Mouse (Mus musculus): ENCODE results near the gene Lrch4. TPM values are rescaled to one million over a fixed set of nuclear protein-coding genes. Genes with fewer than 3 reads are reported as not detected.

Lrch4 gene
- polyA plus RNA-seq, 1 experiment from 2014 or later: 16.0 TPM

GRCm38 (mm10) chr5:137641054-137641453 lies 12.1 kb downstream of the Lrch4 start, which contains the start of gene Sap25:
Gene Sap25, plus strand, starts transcription at chr5:137641334.
- no peak within 1 kb of the TSS for H3K27ac ChIP-seq (replicated peaks)
- H3K36me3 ChIP-seq: peaks cover 63% of the 10 kb centered on the region
- H3K4me2 ChIP-seq: no peak within 1 kb of the TSS
- peaks cover 8% of the 10 kb centered on the region for H3K4me1 ChIP-seq
- peaks cover 28% of the 10 kb centered on the region for H3K27me3 ChIP-seq (replicated peaks)
- H3K4me3 ChIP-seq (replicated peaks): no peak within 1 kb of the TSS
- no peak within 1 kb of the TSS for H3K9ac ChIP-seq (replicated peaks)
- WGBS: 91% methylated on average over 19 of the region's 19 CpGs
- ATAC-seq (ENCODE audit: low FRiP score): no peak
- H3K9me3 ChIP-seq (replicated peaks): no peaks in the 10 kb centered on the region

- Histone ChIP-seq H3K9ac (replicated peaks) (no peak overlapping the region), H3K4me3 (replicated peaks) (no peak overlapping the region), H3K36me3 (peaks cover 45% of the 10 kb centered on the region), H3K4me2 (no peak overlapping the region), H3K4me1 (peaks cover 11% of the 10 kb centered on the region), H3K27ac (replicated peaks) (no peak overlapping the region), H3K27me3 (replicated peaks) (peaks cover 37% of the 10 kb centered on the region), H3K9me3 (replicated peaks) (no peaks in the 10 kb centered on the region)
- ATAC-seq (ENCODE audit: low FRiP score): no peak
- WGBS: 55% methylated on average over 4 of the region's 4 CpGs
These were observed 14.0 kb downstream of the Lrch4 start for GRCm38 (mm10) chr5:137642886-137643285.

DNA sequence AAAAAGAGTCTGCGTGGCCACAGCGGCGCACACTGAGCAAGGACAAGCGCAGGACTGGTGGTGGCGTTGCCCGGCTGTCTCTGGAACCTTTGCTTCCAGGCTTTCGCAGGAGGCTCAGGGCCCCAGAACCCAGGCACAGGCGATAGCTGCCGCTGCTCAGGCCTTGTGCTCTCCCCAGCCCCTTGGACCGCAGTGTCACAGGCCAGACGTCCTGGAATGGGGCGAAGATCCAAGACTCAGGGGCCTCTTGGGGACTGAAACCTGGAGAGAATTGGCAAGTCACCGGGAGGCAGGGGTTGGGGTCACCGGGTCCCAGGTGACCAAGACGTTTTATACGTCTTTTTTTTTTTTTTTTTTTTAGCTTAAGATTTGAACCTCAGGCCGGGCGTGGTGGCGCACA lies 15.6 kb downstream of the Lrch4 start:
- Histone ChIP-seq H3K9me3 (replicated peaks) (no peaks in the 10 kb centered on the region), H3K27me3 (replicated peaks) (peaks cover 37% of the 10 kb centered on the region), H3K4me3 (replicated peaks) (no peak overlapping the region), H3K9ac (replicated peaks) (no peak overlapping the region), H3K36me3 (peaks cover 29% of the 10 kb centered on the region), H3K27ac (replicated peaks) (no peak overlapping the region), H3K4me1 (peaks cover 25% of the 10 kb centered on the region), H3K4me2 (no peak overlapping the region)
- WGBS: 46% methylated on average over 19 of the region's 19 CpGs
- no peak for ATAC-seq (ENCODE audit: low FRiP score)

- no peaks in the 10 kb centered on the region for H3K9me3 ChIP-seq (replicated peaks)
- peak overlapping the region; percentile 27 for H3K4me3 ChIP-seq (replicated peaks)
- peaks cover 32% of the 10 kb centered on the region for H3K4me1 ChIP-seq
- H3K27ac ChIP-seq (replicated peaks): no peak overlapping the region
- H3K27me3 ChIP-seq (replicated peaks): peaks cover 37% of the 10 kb centered on the region
- ATAC-seq (ENCODE audit: low FRiP score): no peak
- no peak overlapping the region for H3K9ac ChIP-seq (replicated peaks)
- WGBS: 3% methylated on average over 44 of the region's 44 CpGs
- peak overlapping the region; percentile 54 for H3K4me2 ChIP-seq
- peaks cover 22% of the 10 kb centered on the region for H3K36me3 ChIP-seq
These were observed 16.2 kb downstream of the Lrch4 start for GRCm38 (mm10) chr5:137645091-137645651.

DNA sequence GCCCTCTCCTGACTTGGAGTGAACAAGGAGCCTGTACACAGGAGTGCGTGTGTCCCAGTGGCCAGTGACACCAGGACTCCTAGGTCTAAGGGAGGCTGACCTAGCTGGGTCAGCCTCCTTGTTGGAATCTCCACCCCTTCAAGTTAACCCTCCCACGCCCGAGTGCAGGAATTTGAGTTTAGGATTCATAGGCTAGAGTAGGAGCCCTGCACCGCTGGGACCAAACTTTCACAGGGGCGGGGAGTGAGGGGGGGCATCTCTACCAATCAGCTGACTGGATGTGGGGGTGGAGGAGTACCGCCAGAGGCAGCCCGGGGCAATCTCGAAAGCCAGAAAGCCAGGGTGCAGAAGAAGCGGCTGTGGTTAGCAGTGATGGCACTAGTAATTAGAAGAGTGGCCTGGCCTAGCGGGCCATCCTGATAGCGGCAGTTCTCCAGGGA lies 16.8 kb downstream of the Lrch4 start, which contains the start of gene Irs3:
TSS of gene Irs3 (minus strand) at position 63 of the 440 bp plus-strand sequence.
- Histone ChIP-seq H3K36me3 (peaks cover 17% of the 10 kb centered on the region), H3K4me2 (peak within 1 kb of the TSS; percentile 54), H3K27me3 (replicated peaks) (peaks cover 37% of the 10 kb centered on the region), H3K4me1 (peaks cover 35% of the 10 kb centered on the region), H3K4me3 (replicated peaks) (peak within 1 kb of the TSS; percentile 27), H3K27ac (replicated peaks) (no peak within 1 kb of the TSS), H3K9ac (replicated peaks) (no peak within 1 kb of the TSS), H3K9me3 (replicated peaks) (no peaks in the 10 kb centered on the region)
- 13% methylated on average over 11 of the region's 11 CpGs for WGBS
- ATAC-seq (ENCODE audit: low FRiP score): no peak

DNA sequence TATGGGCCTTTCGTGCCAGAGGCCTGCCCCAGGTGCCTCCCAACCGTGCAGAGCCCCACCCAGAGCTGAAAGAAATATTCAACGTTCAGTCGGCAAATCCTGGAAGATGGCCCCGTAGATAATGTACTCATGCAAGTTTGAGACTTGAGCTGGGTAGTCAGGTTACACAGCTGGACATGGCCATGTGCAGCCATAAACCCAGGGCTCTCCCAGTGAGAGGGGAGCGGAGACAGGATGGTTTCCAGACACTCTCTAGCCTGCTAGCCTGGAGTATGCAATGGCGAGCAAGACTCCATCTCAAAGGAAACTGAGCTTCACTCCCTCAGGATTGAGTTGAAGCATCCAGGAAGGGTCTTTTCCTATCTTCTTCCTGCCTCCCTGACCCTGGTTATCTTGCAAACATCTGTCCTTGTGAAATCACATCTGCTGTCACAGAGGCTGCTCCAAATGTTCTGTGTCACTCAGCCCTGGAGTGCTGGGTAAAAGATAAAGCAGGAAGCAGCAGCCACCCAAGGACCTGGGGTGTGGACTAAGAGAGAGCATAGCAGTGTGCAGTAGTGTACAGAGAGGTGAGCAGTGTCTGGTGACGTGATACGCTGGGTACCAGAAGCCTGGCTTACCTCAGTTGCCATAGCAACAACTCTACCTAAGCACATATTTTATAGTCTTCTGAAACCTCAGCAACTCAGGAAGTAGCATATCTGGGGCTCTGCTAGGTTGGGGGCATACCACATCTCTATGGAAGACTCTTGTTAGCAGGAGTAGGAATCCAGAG lies 19.1 kb downstream of the Lrch4 start:
- Histone ChIP-seq H3K27me3 (replicated peaks) (peaks cover 35% of the 10 kb centered on the region), H3K4me1 (peaks cover 41% of the 10 kb centered on the region), H3K9ac (replicated peaks) (no peak overlapping the region), H3K9me3 (replicated peaks) (no peaks in the 10 kb centered on the region), H3K36me3 (peaks cover 12% of the 10 kb centered on the region), H3K27ac (replicated peaks) (peak overlapping the region; percentile 38; the same call in 1 of the 2 replicates), H3K4me2 (no peak overlapping the region), H3K4me3 (replicated peaks) (no peak overlapping the region)
- WGBS: 60% methylated on average over 9 of the region's 9 CpGs
- ATAC-seq (ENCODE audit: low FRiP score): peak; percentile 78

- no peak overlapping the region for H3K9ac ChIP-seq (replicated peaks)
- H3K9me3 ChIP-seq (replicated peaks): no peaks in the 10 kb centered on the region
- H3K4me2 ChIP-seq: no peak overlapping the region
- H3K4me1 ChIP-seq: peaks cover 41% of the 10 kb centered on the region
- peaks cover 26% of the 10 kb centered on the region for H3K27me3 ChIP-seq (replicated peaks)
- H3K27ac ChIP-seq (replicated peaks): no peak overlapping the region
- peaks cover 19% of the 10 kb centered on the region for H3K36me3 ChIP-seq
- ATAC-seq (ENCODE audit: low FRiP score): no peak
- H3K4me3 ChIP-seq (replicated peaks): no peak overlapping the region
- WGBS: 50% methylated on average over 4 of the region's 4 CpGs
These were observed 20.3 kb downstream of the Lrch4 start for GRCm38 (mm10) chr5:137649251-137649650.

- WGBS: 23% methylated on average over 18 of the region's 18 CpGs
These were observed 21.0 kb downstream of the Lrch4 start for GRCm38 (mm10) chr5:137649669-137650571.

GRCm38 (mm10) chr5:137652474-137652873 lies 23.6 kb downstream of the Lrch4 start:
- H3K4me1 ChIP-seq: peaks cover 37% of the 10 kb centered on the region
- no peak overlapping the region for H3K4me3 ChIP-seq (replicated peaks)
- no peak overlapping the region for H3K27ac ChIP-seq (replicated peaks)
- peak; percentile 23; the same call in 1 of the 2 replicates for ATAC-seq (ENCODE audit: low FRiP score)
- no peaks in the 10 kb centered on the region for H3K9me3 ChIP-seq (replicated peaks)
- H3K4me2 ChIP-seq: no peak overlapping the region
- no peaks in the 10 kb centered on the region for H3K27me3 ChIP-seq (replicated peaks)
- 27% methylated on average over 3 of the region's 3 CpGs for WGBS
- H3K36me3 ChIP-seq: peaks cover 29% of the 10 kb centered on the region
- H3K9ac ChIP-seq (replicated peaks): no peak overlapping the region

More at GRCm38 (mm10) chr5:137649669-137650571, 21.0 kb downstream of the Lrch4 start:
- Histone ChIP-seq H3K27me3 (replicated peaks) (peaks cover 21% of the 10 kb centered on the region), H3K27ac (replicated peaks) (no peak overlapping the region), H3K4me3 (replicated peaks) (no peak overlapping the region), H3K4me2 (peak overlapping the region; percentile 21), H3K4me1 (peaks cover 39% of the 10 kb centered on the region), H3K9me3 (replicated peaks) (no peaks in the 10 kb centered on the region), H3K9ac (replicated peaks) (no peak overlapping the region), H3K36me3 (peaks cover 22% of the 10 kb centered on the region)
- ATAC-seq (ENCODE audit: low FRiP score): no peak

DNA sequence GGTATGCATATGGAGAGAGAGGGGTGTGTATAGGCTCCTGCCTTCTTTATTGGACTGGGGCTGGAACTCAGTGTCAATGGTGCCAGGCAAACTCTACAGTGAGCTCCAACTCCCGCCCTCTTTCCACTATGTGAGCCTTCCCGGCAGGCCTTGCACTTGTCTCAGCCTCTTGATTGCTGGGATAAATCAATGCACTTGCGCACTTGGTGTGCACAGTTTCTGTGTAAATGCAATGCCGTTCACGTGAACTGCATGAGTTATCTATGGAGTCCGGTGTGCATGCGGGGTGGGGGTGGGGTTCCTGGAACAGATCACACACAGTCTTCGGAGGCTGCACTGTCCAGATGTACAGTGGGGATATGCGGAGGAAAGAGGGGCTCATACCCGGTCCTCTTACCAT lies 24.4 kb downstream of the Lrch4 start:
- peaks cover 33% of the 10 kb centered on the region for H3K36me3 ChIP-seq
- ATAC-seq (ENCODE audit: low FRiP score): no peak
- H3K9me3 ChIP-seq (replicated peaks): no peaks in the 10 kb centered on the region
- H3K27ac ChIP-seq (replicated peaks): no peak overlapping the region
- H3K4me3 ChIP-seq (replicated peaks): no peak overlapping the region
- no peak overlapping the region for H3K9ac ChIP-seq (replicated peaks)
- no peak overlapping the region for H3K4me2 ChIP-seq
- no peaks in the 10 kb centered on the region for H3K27me3 ChIP-seq (replicated peaks)
- H3K4me1 ChIP-seq: peaks cover 29% of the 10 kb centered on the region
- WGBS: 91% methylated on average over 10 of the region's 10 CpGs

GRCm38 (mm10) chr5:137654746-137655145 lies 25.8 kb downstream of the Lrch4 start:
- Histone ChIP-seq H3K36me3 (peaks cover 41% of the 10 kb centered on the region), H3K9ac (replicated peaks) (no peak overlapping the region), H3K4me1 (peaks cover 17% of the 10 kb centered on the region), H3K4me3 (replicated peaks) (no peak overlapping the region), H3K27ac (replicated peaks) (no peak overlapping the region), H3K27me3 (replicated peaks) (no peaks in the 10 kb centered on the region), H3K4me2 (no peak overlapping the region), H3K9me3 (replicated peaks) (no peaks in the 10 kb centered on the region)
- 84% methylated on average over 7 of the region's 7 CpGs for WGBS
- no peak for ATAC-seq (ENCODE audit: low FRiP score)

All from neural tube, embryonic 15.5 days (tissue).